Mouse (Mus musculus): ENCODE measurements around the gene Ttc8. TPM values are rescaled to one million over a fixed set of nuclear protein-coding genes. Genes with fewer than 3 reads are reported as not detected.

Ttc8 gene
- polyA plus RNA-seq (2012; rRNA removed) = 1.8 TPM in 2 replicates
- polyA plus RNA-seq (2014; fragmentation: Nextera tagmentation; extraction: Ambion mirVana) = 1.8 and 2.2 TPM in 2 replicates

DNA sequence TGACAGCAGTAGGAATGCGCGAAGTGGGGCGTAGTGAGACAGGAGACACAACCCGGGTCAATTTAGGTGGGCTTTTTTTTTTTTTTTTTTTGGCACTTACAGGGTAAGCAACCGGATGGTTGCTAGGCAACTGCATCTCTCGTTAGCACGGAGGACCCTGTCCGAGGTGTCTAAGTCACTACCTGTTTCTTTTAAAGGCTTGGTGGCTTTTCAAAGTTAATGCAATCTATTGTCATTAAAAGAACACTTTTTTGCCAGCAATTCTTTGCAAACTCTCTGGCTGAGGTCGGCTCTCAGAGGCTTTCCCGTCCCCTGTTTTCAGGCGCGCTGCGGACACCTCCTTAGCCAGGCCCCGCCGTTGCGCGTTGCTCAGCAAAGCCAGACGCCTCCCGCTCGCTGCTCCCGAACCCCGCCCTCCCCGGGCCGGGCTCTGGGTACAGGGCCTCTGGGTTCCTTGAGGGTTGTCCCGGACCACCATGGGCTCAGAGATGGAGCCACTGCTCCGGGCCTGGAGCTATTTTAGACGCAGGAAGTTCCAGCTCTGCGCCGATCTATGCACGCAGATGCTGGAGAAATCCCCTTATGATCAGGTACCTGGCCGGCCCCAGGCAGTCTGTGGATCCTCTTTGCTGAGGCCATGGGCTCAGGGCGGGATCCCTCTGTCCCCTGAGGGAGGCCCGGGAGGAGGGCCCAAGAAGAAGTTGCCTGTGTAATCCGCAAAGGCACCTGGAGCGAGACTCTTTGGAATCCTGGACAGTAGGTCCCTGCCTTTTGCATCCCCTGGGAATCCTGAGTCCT, at the start of gene Ttc8:
TSS of gene Ttc8 (plus strand) at position 381 of the 798 bp plus-strand sequence.
- Histone ChIP-seq H3K4me2 (ENCODE audit: low read depth) (peak within 1 kb of the TSS; percentile 70), H3K27me3 (ENCODE audit: control insufficient read depth, insufficient read depth, low read length) (peaks cover 2% of the 10 kb centered on the region; the same call in 1 of the 2 replicates), H3K4me1 (replicated peaks; ENCODE audit: control insufficient read depth in 2 of 2, insufficient read depth in 2 of 2, low read length in 1 of 2) (peaks cover 0 to 2% of the 10 kb centered on the region in 2 experiments; a peak in 1 of 4 replicates), H3K9ac (replicated peaks) (no peak within 1 kb of the TSS), H3K9me3 (ENCODE audit: control insufficient read depth, low read length) (no peaks in the 10 kb centered on the region), H3K36me3 (replicated peaks; ENCODE audit: control insufficient read depth, insufficient read depth, low read depth) (no peaks in the 10 kb centered on the region), H3K27ac (no peak within 1 kb of the TSS), H3K4me3 (ENCODE audit: insufficient read depth in 1 of 2, low read depth in 2 of 2, low read length in 2 of 2) (peak within 1 kb of the TSS; percentile 64 to 81)
- DNase-seq (ENCODE audit: low read depth in 3 of 3, low spot score in 3 of 3) = peak; percentile 32 to 47 (median 37)
- ATAC-seq (ENCODE audit: insufficient read depth) = peak; percentile 96
- WGBS (ENCODE audit: insufficient replicate concordance) = 1% methylated on average over 35 of the region's 35 CpGs
- TF ChIP-seq CTCF (IDR thresholded peaks at IDR 0.05; ENCODE audit: low read depth) (no peak), EP300 (IDR thresholded peaks at IDR 0.05; ENCODE audit: low read depth) (no peak)

DNA sequence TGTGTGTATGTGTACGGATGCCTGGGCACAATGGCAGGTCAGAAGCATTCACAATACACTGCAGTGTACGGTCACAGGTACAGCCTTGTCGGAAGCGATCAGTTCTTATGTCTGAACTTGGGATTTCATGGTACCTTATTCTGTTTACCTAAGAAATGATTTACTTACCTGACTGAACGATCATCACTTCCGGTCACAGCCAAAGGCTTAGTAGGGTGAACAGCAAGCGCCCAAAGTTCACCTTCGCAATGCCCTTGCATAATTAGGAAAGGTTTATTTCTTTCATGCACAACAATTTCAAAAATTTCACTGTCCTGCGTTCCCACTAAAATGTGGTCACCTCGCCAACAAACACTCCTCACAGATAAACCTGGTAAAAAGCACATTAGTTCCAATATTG, 47.5 kb upstream of the Ttc8 start:
- Histone ChIP-seq H3K27ac (no peak overlapping the region), H3K4me3 (ENCODE audit: insufficient read depth in 1 of 2, low read depth in 2 of 2, low read length in 2 of 2) (no peak overlapping the region), H3K27me3 (ENCODE audit: control insufficient read depth, insufficient read depth, low read length) (no peaks in the 10 kb centered on the region), H3K36me3 (replicated peaks; ENCODE audit: control insufficient read depth, insufficient read depth, low read depth) (no peaks in the 10 kb centered on the region), H3K4me1 (replicated peaks; ENCODE audit: control insufficient read depth in 2 of 2, insufficient read depth in 2 of 2, low read length in 1 of 2) (no peaks in the 10 kb centered on the region), H3K4me2 (ENCODE audit: low read depth) (no peak overlapping the region), H3K9me3 (ENCODE audit: control insufficient read depth, low read length) (no peaks in the 10 kb centered on the region), H3K9ac (replicated peaks) (no peak overlapping the region)
- ATAC-seq (ENCODE audit: insufficient read depth) = no peak
- TF ChIP-seq CTCF (IDR thresholded peaks at IDR 0.05; ENCODE audit: low read depth) (no peak), EP300 (IDR thresholded peaks at IDR 0.05; ENCODE audit: low read depth) (no peak)
- no peak for DNase-seq (ENCODE audit: low read depth in 3 of 3, low spot score in 3 of 3)
- WGBS (ENCODE audit: insufficient replicate concordance) = 76% methylated on average over 10 of the region's 10 CpGs

DNA sequence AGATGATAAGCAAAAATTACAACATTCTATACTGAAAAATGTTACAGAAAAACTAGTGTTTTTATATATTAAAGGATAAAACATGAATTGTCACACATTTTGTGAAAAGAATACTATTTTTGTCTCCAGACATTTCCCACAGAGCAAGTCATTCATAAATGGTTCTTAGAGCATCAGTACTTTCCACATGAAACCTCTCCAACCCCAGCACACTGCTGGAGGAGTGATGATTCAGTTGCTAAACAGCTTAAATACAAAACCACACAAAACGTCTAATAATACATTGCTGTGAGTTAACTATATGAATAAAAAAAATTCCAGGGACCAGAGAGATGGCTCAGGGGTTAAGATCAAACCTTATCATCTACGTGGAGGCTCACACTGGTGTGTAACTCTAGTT, 45.2 kb upstream of the Ttc8 start:
- Histone ChIP-seq H3K9ac (replicated peaks) (no peak overlapping the region), H3K4me1 (replicated peaks; ENCODE audit: control insufficient read depth in 2 of 2, insufficient read depth in 2 of 2, low read length in 1 of 2) (no peaks in the 10 kb centered on the region), H3K27me3 (ENCODE audit: control insufficient read depth, insufficient read depth, low read length) (no peaks in the 10 kb centered on the region), H3K4me2 (ENCODE audit: low read depth) (no peak overlapping the region), H3K36me3 (replicated peaks; ENCODE audit: control insufficient read depth, insufficient read depth, low read depth) (no peaks in the 10 kb centered on the region), H3K4me3 (ENCODE audit: insufficient read depth in 1 of 2, low read depth in 2 of 2, low read length in 2 of 2) (no peak overlapping the region), H3K9me3 (ENCODE audit: control insufficient read depth, low read length) (no peaks in the 10 kb centered on the region), H3K27ac (no peak overlapping the region)
- no peak for ATAC-seq (ENCODE audit: insufficient read depth)
- no peak for DNase-seq (ENCODE audit: low read depth in 3 of 3, low spot score in 3 of 3)
- 49% methylated on average over 2 of the region's 2 CpGs for WGBS (ENCODE audit: insufficient replicate concordance)
- TF ChIP-seq CTCF (IDR thresholded peaks at IDR 0.05; ENCODE audit: low read depth) (no peak), EP300 (IDR thresholded peaks at IDR 0.05; ENCODE audit: low read depth) (no peak)

DNA sequence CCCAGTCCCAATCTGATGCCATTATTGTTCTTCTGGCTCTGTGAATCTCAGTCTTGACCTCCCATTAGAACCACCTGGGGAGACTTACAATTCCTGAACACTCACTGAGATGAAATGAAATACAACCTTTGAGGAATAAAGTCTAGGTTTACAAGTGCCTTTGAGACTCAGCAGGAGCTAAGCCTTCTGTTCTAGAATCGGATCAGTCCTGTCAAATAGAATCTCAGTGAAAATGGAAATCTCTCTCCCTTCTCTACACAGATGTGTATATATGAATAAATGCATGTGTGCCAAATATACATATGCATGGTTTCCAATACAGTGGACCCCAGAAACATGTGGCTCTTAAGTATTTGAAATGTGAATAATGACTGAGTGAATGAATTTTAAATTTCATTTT, 41.7 kb upstream of the Ttc8 start:
- Histone ChIP-seq H3K4me3 (ENCODE audit: insufficient read depth in 1 of 2, low read depth in 2 of 2, low read length in 2 of 2) (no peak overlapping the region), H3K9ac (replicated peaks) (no peak overlapping the region), H3K27ac (no peak overlapping the region), H3K27me3 (ENCODE audit: control insufficient read depth, insufficient read depth, low read length) (no peaks in the 10 kb centered on the region), H3K4me2 (ENCODE audit: low read depth) (no peak overlapping the region), H3K9me3 (ENCODE audit: control insufficient read depth, low read length) (no peaks in the 10 kb centered on the region), H3K36me3 (replicated peaks; ENCODE audit: control insufficient read depth, insufficient read depth, low read depth) (no peaks in the 10 kb centered on the region), H3K4me1 (replicated peaks; ENCODE audit: control insufficient read depth in 2 of 2, insufficient read depth in 2 of 2, low read length in 1 of 2) (no peaks in the 10 kb centered on the region)
- no peak for DNase-seq (ENCODE audit: low read depth in 3 of 3, low spot score in 3 of 3)
- TF ChIP-seq EP300 (IDR thresholded peaks at IDR 0.05; ENCODE audit: low read depth) = no peak
- no peak for TF ChIP-seq CTCF (IDR thresholded peaks at IDR 0.05; ENCODE audit: low read depth)
- ATAC-seq (ENCODE audit: insufficient read depth) = no peak
- WGBS (ENCODE audit: insufficient replicate concordance) = 64% methylated on average over 1 of the region's 1 CpGs

DNA sequence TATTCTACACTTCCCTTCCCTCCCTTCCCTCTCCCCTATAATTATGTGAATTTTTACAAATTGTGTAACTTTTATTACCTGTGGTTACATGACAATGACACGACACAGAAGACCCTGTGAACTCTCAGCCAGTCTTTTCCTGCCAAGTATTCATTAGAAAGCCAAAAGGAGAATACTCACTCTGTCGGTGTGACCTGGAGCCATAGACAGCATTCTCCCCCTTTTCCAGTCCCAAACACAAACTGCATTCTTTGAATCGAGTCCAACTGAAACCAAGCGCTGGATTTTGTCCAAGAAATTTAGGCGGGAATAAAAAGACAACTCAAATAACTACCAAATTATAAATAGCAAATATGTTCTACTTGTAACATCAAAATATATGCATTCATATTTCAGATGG, 38.6 kb upstream of the Ttc8 start:
- no peak for ATAC-seq (ENCODE audit: insufficient read depth)
- 64% methylated on average over 5 of the region's 5 CpGs for WGBS (ENCODE audit: insufficient replicate concordance)
- TF ChIP-seq EP300 (IDR thresholded peaks at IDR 0.05; ENCODE audit: low read depth) (no peak), CTCF (IDR thresholded peaks at IDR 0.05; ENCODE audit: low read depth) (no peak)

More for the DNA sequence above, 38.6 kb upstream of the Ttc8 start:
- no peak for DNase-seq (ENCODE audit: low read depth in 3 of 3, low spot score in 3 of 3)
- Histone ChIP-seq H3K4me1 (replicated peaks; ENCODE audit: control insufficient read depth in 2 of 2, insufficient read depth in 2 of 2, low read length in 1 of 2) (no peaks in the 10 kb centered on the region), H3K4me2 (ENCODE audit: low read depth) (no peak overlapping the region), H3K4me3 (ENCODE audit: insufficient read depth in 1 of 2, low read depth in 2 of 2, low read length in 2 of 2) (no peak overlapping the region), H3K27ac (no peak overlapping the region), H3K36me3 (replicated peaks; ENCODE audit: control insufficient read depth, insufficient read depth, low read depth) (no peaks in the 10 kb centered on the region), H3K9me3 (ENCODE audit: control insufficient read depth, low read length) (no peaks in the 10 kb centered on the region), H3K9ac (replicated peaks) (no peak overlapping the region), H3K27me3 (ENCODE audit: control insufficient read depth, insufficient read depth, low read length) (no peaks in the 10 kb centered on the region)
